Mouse (Mus musculus): Measurements from ENCODE around the gene Slc26a10.

Gene Slc26a10

DNA sequence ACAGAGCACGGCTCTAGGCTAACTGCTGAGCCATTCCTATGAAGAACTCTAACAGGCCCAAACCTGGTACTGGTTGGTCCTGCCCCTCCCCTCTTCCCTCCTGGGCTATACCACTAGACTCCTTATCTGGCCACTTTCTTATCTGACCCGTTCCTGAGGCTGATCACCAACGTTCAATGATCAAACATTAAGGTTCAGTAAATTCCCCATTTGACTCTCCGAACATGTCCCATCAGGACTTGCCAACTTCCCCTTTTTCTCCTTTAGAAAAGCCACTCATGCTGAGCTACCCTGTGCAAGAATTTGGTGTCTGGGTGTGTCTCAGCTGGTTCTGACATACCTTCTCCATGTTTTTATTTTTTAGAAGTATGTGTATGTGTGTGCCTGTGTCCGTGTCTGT, 53.9 kb downstream of the Slc26a10 start:
- DNase-seq: no peak

DNA sequence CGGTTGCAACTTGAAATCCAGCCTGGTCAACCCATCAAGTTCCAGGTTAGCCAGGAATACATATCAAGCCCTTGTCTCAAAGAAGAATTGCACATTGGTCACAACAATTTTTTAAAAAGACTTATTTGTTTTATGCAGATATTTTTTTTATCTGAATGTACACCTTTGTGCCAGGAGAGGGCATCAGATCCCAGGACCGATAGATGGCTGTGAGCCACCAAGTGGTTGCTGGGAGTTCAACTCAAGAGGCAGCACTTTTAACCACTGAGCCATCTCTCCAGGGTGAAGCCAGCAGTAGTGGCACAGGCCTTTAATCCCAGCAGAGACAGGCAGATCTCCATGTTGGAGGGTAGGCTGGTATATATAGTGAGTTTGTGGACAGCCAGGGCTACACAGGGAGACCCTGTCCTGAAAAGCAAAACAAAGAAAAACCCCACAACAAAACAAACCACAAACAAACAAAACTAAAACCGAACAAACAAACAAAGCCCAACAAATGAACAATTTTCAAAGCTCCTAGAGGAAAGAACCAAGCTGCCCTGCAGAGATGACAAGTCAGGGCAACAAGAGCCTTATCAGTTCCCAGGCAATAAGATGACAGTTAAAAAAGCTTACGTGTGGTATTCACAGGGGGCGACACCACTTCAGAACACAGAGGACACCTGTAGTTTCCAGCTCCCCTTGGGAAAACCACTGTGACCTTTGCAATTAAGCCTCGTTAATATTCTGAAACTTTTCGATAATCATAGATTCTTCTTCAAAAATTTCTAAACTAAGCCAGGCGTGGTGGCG, 55.0 kb downstream of the Slc26a10 start:
- DNase-seq: peak; percentile 56

- DNase-seq: peak; percentile 77
Observed at GRCm38 (mm10) chr10:127123436-127123805, 57.0 kb downstream of the Slc26a10 start.

DNA sequence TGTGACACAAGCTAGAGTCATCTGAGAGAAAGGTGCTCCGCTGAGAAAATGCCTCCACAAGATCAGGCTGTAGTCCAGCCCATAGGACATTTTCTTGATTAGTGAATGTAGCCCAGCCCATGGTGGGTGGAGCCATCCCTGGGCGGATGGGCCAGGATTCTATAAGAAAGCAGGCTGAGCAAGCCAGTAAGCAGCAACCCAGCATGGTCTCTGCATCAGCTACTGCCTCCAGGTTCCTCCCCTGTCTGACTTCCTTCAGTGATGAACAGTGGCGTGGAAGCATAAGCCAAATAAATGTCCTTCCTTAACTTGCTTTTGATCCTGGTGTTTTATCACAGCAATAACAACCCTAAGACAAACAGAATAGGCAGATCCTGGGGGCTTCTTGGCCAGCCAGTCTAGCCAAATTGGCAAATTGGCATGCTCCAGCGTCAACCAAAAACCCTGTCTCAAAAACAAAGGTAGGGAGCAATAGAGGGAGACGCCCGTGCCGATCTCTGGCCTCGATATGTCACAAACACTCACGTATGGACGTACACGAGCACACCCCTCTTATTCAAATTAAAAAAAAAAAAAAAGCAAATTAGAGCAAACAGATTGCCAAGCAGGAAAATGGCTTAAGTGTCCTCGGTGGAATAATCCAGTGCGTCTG, 57.5 kb downstream of the Slc26a10 start:
- DNase-seq: peak; percentile 74

DNA sequence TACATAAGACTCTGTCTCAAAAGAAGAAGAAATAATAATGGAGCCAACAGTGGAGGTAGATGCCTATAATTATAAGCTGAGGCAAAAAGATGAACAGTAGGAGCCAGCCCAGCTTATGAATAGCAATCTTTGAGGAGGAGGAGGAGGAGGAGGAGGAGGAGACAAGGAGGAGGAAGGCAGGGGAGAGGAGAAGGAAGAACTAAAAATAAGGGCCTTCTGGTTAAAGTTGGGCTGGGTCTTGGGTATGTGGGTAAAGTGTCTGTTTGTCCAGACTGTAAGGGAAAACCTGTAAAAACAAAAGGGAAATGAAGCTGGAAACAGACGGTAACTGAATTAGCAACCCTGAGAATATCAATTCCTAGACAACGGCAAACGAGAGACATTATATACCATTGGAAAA, 58.4 kb downstream of the Slc26a10 start:
- no peak for DNase-seq
